Mouse (Mus musculus) MEL (cell line): Measurements from ENCODE around the gene Pick1. TPM values are rescaled to one million over a fixed set of nuclear protein-coding genes. Genes with fewer than 3 reads are reported as not detected.
A peak's percentile ranks its signal among the peaks of the same experiment; 100 is the strongest.

Experiments used
- DNase-seq: peaks from one replicate; pipeline ENCODE4 v3.0.0; 2011; ENCODE audit warnings: low read depth, low spot score
- H3K27ac ChIP-seq: 2 replicates; pipeline ENCODE4 v1.5.1; 2012; ENCODE audit warnings: low read depth, mild to moderate bottlenecking, control low read depth, low read length, moderate library complexity; ENCODE audit not compliant: control insufficient read depth
- H3K27me3 ChIP-seq, 2 experiments: fragments of 150-350 bp in 1 of 2; sonication (generic) in 1 of 2; 2 replicates each; pipeline ENCODE4 v1.6.1; 2012; ENCODE audit warnings: low read length in 2 of 2, mild to moderate bottlenecking in 2 of 2, improper control_type of control experiment in 1 of 2, moderate library complexity in 1 of 2; ENCODE audit not compliant: insufficient read depth in 2 of 2, control insufficient read depth in 1 of 2
- H3K36me3 ChIP-seq, 2 experiments: 2 replicates each; pipeline ENCODE4 v1.6.1; 2012 to 2014; ENCODE audit warnings: low read length in 2 of 2, improper control_type of control experiment in 1 of 2, inconsistent platforms in 1 of 2, mild to moderate bottlenecking in 1 of 2; ENCODE audit not compliant: insufficient read depth in 2 of 2, control insufficient read depth in 1 of 2
- H3K4me1 ChIP-seq, 2 experiments: fragments of 150-350 bp in 1 of 2; sonication (generic) in 1 of 2; 2 replicates each; pipeline ENCODE4 v1.6.1; 2012; ENCODE audit warnings: low read length in 2 of 2, improper control_type of control experiment in 1 of 2, mild to moderate bottlenecking in 1 of 2; ENCODE audit not compliant: insufficient read depth in 2 of 2, control insufficient read depth in 1 of 2
- H3K4me3 ChIP-seq, 2 experiments: fragments of 150-350 bp in 1 of 2; sonication (generic) in 1 of 2; 2 replicates each; pipeline ENCODE4 v1.5.1; 2012; ENCODE audit warnings: low read depth in 2 of 2, low read length in 2 of 2, mild to moderate bottlenecking in 2 of 2, moderate library complexity in 2 of 2, control low read depth in 1 of 2, improper control_type of control experiment in 1 of 2; ENCODE audit not compliant: control insufficient read depth in 1 of 2, insufficient read depth in 1 of 2
- H3K79me2 ChIP-seq: 2 replicates; pipeline ENCODE4 v1.6.1; 2012; ENCODE audit warnings: mild to moderate bottlenecking, low read length, moderate library complexity; ENCODE audit not compliant: control insufficient read depth, poor library complexity, insufficient read depth
- H3K9ac ChIP-seq: 2 replicates; pipeline ENCODE4 v1.6.1; 2012; ENCODE audit warnings: low read depth, mild to moderate bottlenecking, control low read depth, low read length, moderate library complexity; ENCODE audit not compliant: control insufficient read depth, poor library complexity, severe bottlenecking
- H3K9me3 ChIP-seq: fragments of 150-350 bp; sonication (generic); replicated peaks from 2 replicates; pipeline ENCODE4 v1.6.1; 2012; ENCODE audit warnings: mild to moderate bottlenecking, low read length, improper control_type of control experiment, moderate library complexity; ENCODE audit not compliant: insufficient read depth
- BHLHE40 ChIP-seq: IDR thresholded peaks from 2 replicates; pipeline ENCODE4 v1.6.1; 2012; ENCODE audit warnings: low read depth, mild to moderate bottlenecking, inconsistent platforms, low read length, improper control_type of control experiment, borderline replicate concordance
- CHD2 ChIP-seq: IDR thresholded peaks from 2 replicates; pipeline ENCODE4 v1.6.1; 2011; ENCODE audit warnings: low read length, improper control_type of control experiment
- CTCF ChIP-seq, 3 experiments: IDR thresholded peaks in 2 of 3; conservative IDR thresholded peaks in 1 of 3; 2 replicates each; pipeline ENCODE4 v1.5.1; 2011 to 2012; ENCODE audit warnings: low read length in 3 of 3, low read depth in 2 of 3, mild to moderate bottlenecking in 2 of 3, improper control_type of control experiment in 1 of 3, inconsistent platforms in 1 of 3, mixed read lengths in 1 of 3, moderate library complexity in 1 of 3; ENCODE audit not compliant: control insufficient read depth in 1 of 3, insufficient read depth in 1 of 3, poor library complexity in 1 of 3, severe bottlenecking in 1 of 3
- E2F4 ChIP-seq: IDR thresholded peaks from 2 replicates; pipeline ENCODE4 v1.6.1; 2011; ENCODE audit warnings: low read depth, low read length, improper control_type of control experiment, borderline replicate concordance
- ETS1 ChIP-seq: IDR thresholded peaks from 2 replicates; pipeline ENCODE4 v1.6.1; 2012; ENCODE audit warnings: low read depth, mild to moderate bottlenecking, inconsistent platforms, low read length, improper control_type of control experiment, moderate library complexity
- GABPA ChIP-seq: IDR thresholded peaks from 2 replicates; pipeline ENCODE4 v1.6.1; 2012; ENCODE audit warnings: low read depth, mild to moderate bottlenecking, inconsistent platforms, low read length, improper control_type of control experiment, moderate library complexity
- GATA1 ChIP-seq: IDR thresholded peaks from 2 replicates; pipeline ENCODE4 v1.6.1; 2011; ENCODE audit warnings: low read depth, low read length, improper control_type of control experiment
- HCFC1 ChIP-seq: IDR thresholded peaks from 2 replicates; pipeline ENCODE4 v1.6.1; 2012; ENCODE audit warnings: low read depth, mild to moderate bottlenecking, inconsistent platforms, low read length, improper control_type of control experiment, moderate library complexity
- JUND ChIP-seq: IDR thresholded peaks from 2 replicates; pipeline ENCODE4 v1.6.1; 2011; ENCODE audit warnings: low read depth, mild to moderate bottlenecking, improper control_type of control experiment, low read length
- MAFK ChIP-seq: IDR thresholded peaks from 2 replicates; pipeline ENCODE4 v1.6.1; 2011; ENCODE audit warnings: low read depth, mild to moderate bottlenecking, low read length, improper control_type of control experiment, borderline replicate concordance
- MAZ ChIP-seq: IDR thresholded peaks from 2 replicates; pipeline ENCODE4 v1.6.1; 2012; ENCODE audit warnings: low read depth, mild to moderate bottlenecking, inconsistent platforms, low read length, improper control_type of control experiment
- MEF2A ChIP-seq: IDR thresholded peaks from 2 replicates; pipeline ENCODE4 v1.6.1; 2014; ENCODE audit warnings: low read depth, mild to moderate bottlenecking, inconsistent platforms, low read length, improper control_type of control experiment; ENCODE audit not compliant: poor library complexity, insufficient replicate concordance, severe bottlenecking; ENCODE audit errors: extremely low read depth
- MYB ChIP-seq: IDR thresholded peaks from 2 replicates; pipeline ENCODE4 v1.6.1; 2011; ENCODE audit warnings: mild to moderate bottlenecking, low read depth, low read length, improper control_type of control experiment
- NELFE ChIP-seq: IDR thresholded peaks from 2 replicates; pipeline ENCODE4 v1.6.1; 2011; ENCODE audit warnings: low read depth, low read length, improper control_type of control experiment
- NRF1 ChIP-seq: IDR thresholded peaks from 2 replicates; pipeline ENCODE4 v1.6.1; 2014; ENCODE audit warnings: low read depth, mild to moderate bottlenecking, inconsistent platforms, low read length, improper control_type of control experiment, moderate library complexity; ENCODE audit not compliant: poor library complexity, insufficient read depth, severe bottlenecking
- POLR2A ChIP-seq, 2 experiments: IDR thresholded peaks; 2 replicates each; pipeline ENCODE4 v1.6.1; 2011 to 2012; ENCODE audit warnings: low read length in 2 of 2, mild to moderate bottlenecking in 2 of 2, control low read depth in 1 of 2, improper control_type of control experiment in 1 of 2, low read depth in 1 of 2, moderate library complexity in 1 of 2; ENCODE audit not compliant: control insufficient read depth in 1 of 2, insufficient read depth in 1 of 2, poor library complexity in 1 of 2
- POLR2AphosphoS2 ChIP-seq: IDR thresholded peaks from 2 replicates; pipeline ENCODE4 v1.6.1; 2011; ENCODE audit warnings: low read length, improper control_type of control experiment
- RCOR1 ChIP-seq: IDR thresholded peaks from 2 replicates; pipeline ENCODE4 v1.6.1; 2012; ENCODE audit warnings: low read depth, mild to moderate bottlenecking, inconsistent platforms, low read length, improper control_type of control experiment
- SMC3 ChIP-seq: IDR thresholded peaks from 2 replicates; pipeline ENCODE4 v1.6.1; 2011; ENCODE audit warnings: low read depth, low read length, improper control_type of control experiment
- TBP ChIP-seq: IDR thresholded peaks from 2 replicates; pipeline ENCODE4 v1.8.0; 2011; ENCODE audit warnings: low read depth, low read length, improper control_type of control experiment
- TCF12 ChIP-seq: IDR thresholded peaks from 2 replicates; pipeline ENCODE4 v1.6.1; 2014; ENCODE audit warnings: low read depth, mild to moderate bottlenecking, inconsistent platforms, low read length, improper control_type of control experiment, moderate library complexity
- ZC3H11A ChIP-seq: IDR thresholded peaks from 2 replicates; pipeline ENCODE4 v1.6.1; 2012; ENCODE audit warnings: low read depth, mild to moderate bottlenecking, inconsistent platforms, low read length, improper control_type of control experiment
- ZKSCAN1 ChIP-seq: IDR thresholded peaks from 2 replicates; pipeline ENCODE4 v1.6.1; 2012; ENCODE audit warnings: low read depth, mild to moderate bottlenecking, inconsistent platforms, low read length, improper control_type of control experiment, moderate library complexity
- ZNF384 ChIP-seq: IDR thresholded peaks from 2 replicates; pipeline ENCODE4 v1.6.1; 2012; ENCODE audit warnings: low read depth, mild to moderate bottlenecking, inconsistent platforms, low read length, improper control_type of control experiment
- polyA plus RNA-seq, 2 experiments: library from polyadenylated mRNA; stranded (reverse) in 1 of 2; unstranded in 1 of 2; fragments of >175 nt in 1 of 2; fragments of >200 nt in 1 of 2; gene quantifications; 2 replicates each; pipeline versions ENCODE4 v1.2.1 to v1.2.4; 2012; ENCODE audit warnings: low replicate concordance in 2 of 2, low read depth in 1 of 2; ENCODE audit not compliant: insufficient read length in 2 of 2, insufficient read depth in 1 of 2, missing spikeins in 1 of 2
- total RNA-seq: library from RNA; depleted of rRNA; stranded (reverse); fragments of 300-350 nt; gene quantifications from 2 replicates; pipeline ENCODE4 v1.2.3, GENCODE M21; 2012

The Pick1 gene
- total and polyA plus RNA-seq, 3 experiments = 20.8 to 24.3 TPM; not detected in 1

DNA sequence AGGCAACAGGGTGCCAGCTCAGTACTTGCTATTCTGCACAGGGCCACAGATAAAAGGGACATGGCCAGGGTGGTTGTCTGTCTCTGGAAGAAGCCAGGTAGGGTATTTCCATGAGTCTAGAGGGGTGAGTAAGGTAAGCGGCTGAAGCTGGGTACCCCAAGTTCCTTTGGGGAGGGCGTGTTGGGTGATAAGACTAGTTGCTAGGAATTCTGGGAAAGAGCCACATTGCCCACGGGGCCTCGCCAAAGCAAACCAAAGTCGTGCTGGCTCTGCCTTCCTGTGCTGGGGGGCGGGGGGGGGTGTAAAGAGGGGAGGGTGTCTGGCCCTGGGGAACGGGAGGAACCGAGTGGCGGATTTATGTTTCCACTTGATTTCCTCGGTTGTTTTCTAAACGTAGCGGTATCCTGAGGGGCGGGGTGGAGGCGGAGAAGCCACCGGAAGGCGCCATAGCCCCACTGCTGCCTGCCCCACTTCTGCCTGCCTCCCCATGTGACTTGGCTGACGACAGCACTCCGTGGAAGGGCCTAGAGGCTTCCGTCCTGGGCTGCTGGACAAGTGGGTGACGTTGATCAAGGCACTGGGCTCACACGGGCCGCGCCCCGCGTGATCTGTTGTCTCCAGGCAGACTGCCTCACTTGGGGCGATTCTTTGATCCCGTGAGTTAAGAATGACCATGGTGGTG, 20.1 kb upstream of the Pick1 start (continued):
- TF ChIP-seq HCFC1 (peak; percentile 79), NRF1 (no peak), GATA1 (no peak), ETS1 (peak; percentile 63; the same call in 1 of the 2 replicates), JUND (no peak), NELFE (peak; percentile 84), MEF2A (no peak), TBP (peak; percentile 70), E2F4 (no peak), BHLHE40 (peak; percentile 50; the same call in 1 of the 2 replicates), SMC3 (no peak), ZNF384 (no peak), MAFK (no peak), CTCF (IDR thresholded peaks at IDR 0.05 in 2 of 3, conservative IDR thresholded peaks at IDR 0.05 in 1 of 3; ENCODE audit: control insufficient read depth in 1 of 3, insufficient read depth in 1 of 3, low read depth in 2 of 3, low read length in 3 of 3, poor library complexity in 1 of 3, severe bottlenecking in 1 of 3) (no peak), ZKSCAN1 (no peak), TCF12 (peak; percentile 44), RCOR1 (no peak), MAZ (peak; percentile 68; the same call in 1 of the 2 replicates), GABPA (no peak), MYB (no peak), POLR2A (IDR thresholded peaks at IDR 0.05; ENCODE audit: control insufficient read depth in 1 of 2, insufficient read depth in 1 of 2, low read depth in 1 of 2, low read length in 2 of 2, poor library complexity in 1 of 2) (peak; percentile 59 to 87; a peak in 3 of 4 replicates), POLR2AphosphoS2 (peak; percentile 85)
- TF ChIP-seq, all 39 proteins: peak for 18

GRCm38 (mm10) chr15:79210357-79210756, 18.6 kb upstream of the Pick1 start:
- peaks cover 6 to 11% of the 10 kb centered on the region in 2 experiments for H3K4me1 ChIP-seq
- H3K27me3 ChIP-seq = no peaks in the 10 kb centered on the region
- TF ChIP-seq NRF1 (no peak), ZC3H11A (no peak), MEF2A (no peak), CHD2 (no peak)
- no peak overlapping the region for H3K27ac ChIP-seq
- H3K4me3 ChIP-seq = no peak overlapping the region
- no peak for DNase-seq
- H3K36me3 ChIP-seq = peaks cover 0 to 7% of the 10 kb centered on the region in 2 experiments; a peak in 2 of 4 replicates
- no peak overlapping the region for H3K9ac ChIP-seq
- H3K9me3 ChIP-seq = no peaks in the 10 kb centered on the region
- peaks cover 9% of the 10 kb centered on the region; the same call in 1 of the 2 replicates for H3K79me2 ChIP-seq
